Mouse (Mus musculus): Measurements from ENCODE around the gene Has1. TPM values are rescaled to one million over a fixed set of nuclear protein-coding genes. Genes with fewer than 3 reads are reported as not detected.

Has1 gene
- total and polyA plus RNA-seq, 3 experiments, result not detected

DNA sequence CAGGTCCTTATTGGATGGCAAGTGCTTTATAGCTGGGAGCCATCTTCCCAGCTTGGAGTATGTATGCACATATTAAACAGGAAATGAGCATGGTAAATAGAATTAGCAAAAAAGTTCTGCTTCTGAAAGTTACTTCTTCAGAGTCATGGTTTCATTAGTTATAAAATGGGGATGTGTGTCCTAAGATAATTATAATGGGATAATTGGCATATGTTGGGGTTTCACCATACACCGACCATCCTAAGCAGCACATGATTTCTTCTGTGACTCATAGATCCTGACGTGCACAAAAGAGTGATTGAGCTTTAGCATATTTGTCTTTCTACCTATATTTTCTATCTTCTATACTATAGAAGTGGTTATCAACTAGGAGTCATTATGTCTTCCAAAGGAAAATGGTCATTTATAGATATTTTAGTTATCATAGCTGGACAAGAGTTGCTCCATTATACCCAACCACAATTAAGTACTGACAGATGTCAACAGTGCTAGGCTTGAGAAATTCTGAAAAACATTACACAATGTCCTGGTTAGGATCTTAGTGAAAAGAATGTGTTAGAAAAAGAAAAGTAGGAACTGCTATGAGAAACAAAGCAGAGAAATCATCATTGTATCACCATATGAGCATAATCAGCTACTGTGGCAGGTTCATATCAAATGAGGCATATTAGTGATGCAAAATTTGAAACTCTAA is 34.9 kb upstream of the Has1 start:
- Histone ChIP-seq H3K4me2 (ENCODE audit: insufficient read depth, low read depth, poor library complexity, severe bottlenecking) (no peak overlapping the region), H3K4me1 (ENCODE audit: control insufficient read depth in 1 of 2, insufficient read depth in 2 of 2) (no peaks in the 10 kb centered on the region), H3K9me3 (replicated peaks; ENCODE audit: low read length) (no peaks in the 10 kb centered on the region), H3K79me2 (replicated peaks; ENCODE audit: control insufficient read depth, extremely low read depth, insufficient read depth, poor library complexity, severe bottlenecking) (no peaks in the 10 kb centered on the region), H3K27me3 (replicated peaks) (no peaks in the 10 kb centered on the region), H3K36me3 (replicated peaks in 1 of 2; ENCODE audit: control insufficient read depth in 1 of 2, insufficient read depth in 1 of 2, low read length in 1 of 2) (no peaks in the 10 kb centered on the region), H3K27ac (ENCODE audit: insufficient read depth, low read depth) (no peak overlapping the region), H3K9ac (ENCODE audit: insufficient read depth, low read depth) (no peak overlapping the region), H3K4me3 (replicated peaks in 1 of 3; ENCODE audit: low read depth in 2 of 3, low read length in 2 of 3, poor library complexity in 1 of 3) (no peak overlapping the region)
- no peak for DNase-seq (ENCODE audit: extremely low read depth)
- dilution Hi-C loops (cut with MboI; ENCODE audit: extremely low pct_ligation_motif_present, extremely low pct_unique_long_range_greater_than_20kb, low sequenced_read_pairs), result no loop called here
- no peak for TF ChIP-seq MXI1 (IDR thresholded peaks at IDR 0.05; ENCODE audit: low read depth, low read length)
- no peak for TF ChIP-seq TBP (conservative IDR thresholded peaks at IDR 0.05; ENCODE audit: low read depth, low read length)
- TF ChIP-seq MAFK (IDR thresholded peaks at IDR 0.05; ENCODE audit: insufficient replicate concordance, low read length), result no peak
- no peak for TF ChIP-seq NRF1 (IDR thresholded peaks at IDR 0.05; ENCODE audit: low read depth, low read length)
- no peak for TF ChIP-seq MYC (IDR thresholded peaks at IDR 0.05; ENCODE audit: low read depth, low read length)
- no peak for TF ChIP-seq POLR2AphosphoS2 (IDR thresholded peaks at IDR 0.05; ENCODE audit: low read depth, low read length)
- TF ChIP-seq JUN (IDR thresholded peaks at IDR 0.05; ENCODE audit: insufficient read depth, low read depth, low read length), result no peak
- TF ChIP-seq ETS1 (conservative IDR thresholded peaks at IDR 0.05; ENCODE audit: low read depth, low read length), result no peak
- no peak for TF ChIP-seq ZC3H11A (IDR thresholded peaks at IDR 0.05; ENCODE audit: low read depth, low read length)
- TF ChIP-seq RCOR1 (conservative IDR thresholded peaks at IDR 0.05; ENCODE audit: low read depth, low read length), result no peak
- no peak for TF ChIP-seq HCFC1 (IDR thresholded peaks at IDR 0.05; ENCODE audit: low read depth, low read length)
- TF ChIP-seq POLR2A (IDR thresholded peaks at IDR 0.05; ENCODE audit: low read depth, low read length), result no peak
- no peak for TF ChIP-seq CHD2 (IDR thresholded peaks at IDR 0.05; ENCODE audit: low read length)
- TF ChIP-seq CHD1 (IDR thresholded peaks at IDR 0.05; ENCODE audit: low read depth, low read length), result no peak
- no peak for TF ChIP-seq SMC3 (IDR thresholded peaks at IDR 0.05; ENCODE audit: low read depth, low read length)
- no peak for TF ChIP-seq ZKSCAN1 (IDR thresholded peaks at IDR 0.05; ENCODE audit: borderline replicate concordance, low read depth, low read length)
- in situ Hi-C loops (cut with MboI; ENCODE audit: low pct_ligation_motif_present, low pct_unique_long_range_greater_than_20kb, low sequenced_read_pairs), result no loop called here

DNA sequence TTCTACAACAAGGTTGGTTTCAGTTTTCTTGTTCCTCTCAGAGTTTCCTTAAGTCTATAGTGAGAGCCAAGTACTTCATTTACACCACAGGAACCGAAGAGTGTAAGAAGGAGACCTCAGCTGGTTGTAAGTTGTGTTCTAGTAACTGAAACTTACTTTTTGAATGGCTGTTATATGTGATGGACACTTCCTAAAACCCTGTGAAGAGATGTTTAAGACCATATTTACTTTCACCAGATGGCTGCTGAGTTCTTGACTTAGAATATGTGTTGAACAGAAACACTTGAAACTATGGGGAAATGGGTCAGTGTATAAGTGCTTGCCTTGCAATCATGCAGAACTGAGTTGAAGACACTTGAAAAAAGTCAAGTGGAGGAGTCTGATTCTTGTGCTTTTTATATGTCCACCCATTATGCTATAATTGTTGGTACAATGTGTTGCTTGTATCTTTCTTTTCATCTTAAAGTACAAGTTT is 32.8 kb upstream of the Has1 start, which contains the start of the genes Fpr2 and Fpr3:
Fpr2 (plus strand) TSS at position 51 of the 475 bp plus-strand sequence.
Fpr3 (plus strand) TSS at position 79 of the 475 bp plus-strand sequence.
- no peaks in the 10 kb centered on the region for H3K36me3 ChIP-seq (replicated peaks in 1 of 2; ENCODE audit: control insufficient read depth in 1 of 2, insufficient read depth in 1 of 2, low read length in 1 of 2)

More for the DNA sequence above, 32.8 kb upstream of the Has1 start, which contains the start of the genes Fpr2 and Fpr3:
- no peak within 1 kb of the TSS for H3K4me2 ChIP-seq (ENCODE audit: insufficient read depth, low read depth, poor library complexity, severe bottlenecking)
- H3K9me3 ChIP-seq (replicated peaks; ENCODE audit: low read length), result no peaks in the 10 kb centered on the region
- no peak within 1 kb of the TSS for H3K27ac ChIP-seq (ENCODE audit: insufficient read depth, low read depth)
- H3K4me1 ChIP-seq (ENCODE audit: control insufficient read depth in 1 of 2, insufficient read depth in 2 of 2), result no peaks in the 10 kb centered on the region
- no peaks in the 10 kb centered on the region for H3K27me3 ChIP-seq (replicated peaks)
- H3K4me3 ChIP-seq (replicated peaks in 1 of 3; ENCODE audit: low read depth in 2 of 3, low read length in 2 of 3, poor library complexity in 1 of 3), result no peak within 1 kb of the TSS
- dilution Hi-C loops (cut with MboI; ENCODE audit: extremely low pct_ligation_motif_present, extremely low pct_unique_long_range_greater_than_20kb, low sequenced_read_pairs) (no loop called here), in situ Hi-C loops (cut with MboI; ENCODE audit: low pct_ligation_motif_present, low pct_unique_long_range_greater_than_20kb, low sequenced_read_pairs) (no loop called here)
- H3K9ac ChIP-seq (ENCODE audit: insufficient read depth, low read depth), result no peak within 1 kb of the TSS
- TF ChIP-seq TBP (conservative IDR thresholded peaks at IDR 0.05; ENCODE audit: low read depth, low read length) (no peak), CTCF (conservative IDR thresholded peaks at IDR 0.05 in 1 of 2, IDR thresholded peaks at IDR 0.05 in 1 of 2; ENCODE audit: low read depth in 2 of 2, low read length in 2 of 2) (no peak), USF1 (IDR thresholded peaks at IDR 0.05; ENCODE audit: low read depth, low read length) (no peak), EP300 (IDR thresholded peaks at IDR 0.05; ENCODE audit: low read length) (no peak), JUND (conservative IDR thresholded peaks at IDR 0.05; ENCODE audit: low read depth, low read length) (no peak), ELF1 (IDR thresholded peaks at IDR 0.05; ENCODE audit: low read depth, low read length) (no peak), HCFC1 (IDR thresholded peaks at IDR 0.05; ENCODE audit: low read depth, low read length) (no peak)
- no peaks in the 10 kb centered on the region for H3K79me2 ChIP-seq (replicated peaks; ENCODE audit: control insufficient read depth, extremely low read depth, insufficient read depth, poor library complexity, severe bottlenecking)
- DNase-seq (ENCODE audit: extremely low read depth), result no peak

All from CH12.LX (cell line).